Mouse (Mus musculus): ENCODE measurements at regions not wholly inside any gene's neighbourhood (a gene's known extent, or its start where the extent isn't known, plus 50 kb on each side); places are given as distances from the start of the nearest gene placed in this dataset.
"Not testable (repeated sequence)": the region's sequence is repeated elsewhere in the genome, so short reads cannot be mapped to it uniquely, and the experiment has no call there.

DNA sequence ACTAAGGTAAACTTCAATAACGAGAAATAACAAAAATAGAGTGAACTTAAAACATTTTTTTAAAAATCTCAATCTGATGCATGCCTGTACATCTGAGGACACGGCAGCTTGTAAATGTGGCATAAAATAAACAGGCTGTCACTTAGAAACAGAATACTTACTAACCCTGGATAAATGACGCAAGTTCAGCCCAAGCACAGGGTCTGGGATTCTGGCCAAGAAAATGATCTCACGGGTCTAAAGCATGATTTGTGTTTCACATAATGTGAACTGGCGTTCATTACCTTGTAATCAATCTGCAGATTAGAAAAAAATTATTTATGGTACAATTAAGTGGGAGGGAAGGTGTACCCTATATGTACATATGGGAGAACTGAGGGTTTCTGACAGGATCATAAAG, 512.1 kb upstream of the Vrk2 start:
- no peak overlapping the region for H3K27ac ChIP-seq (ENCODE audit: low read length)
- H3K27me3 ChIP-seq (replicated peaks; ENCODE audit: control insufficient read depth, insufficient read depth, low read length) = no peaks in the 10 kb centered on the region
- H3K4me2 ChIP-seq (ENCODE audit: low read length) = no peak overlapping the region
- H3K9ac ChIP-seq (replicated peaks; ENCODE audit: low read depth, low read length) = no peak overlapping the region
- H3K9me3 ChIP-seq (ENCODE audit: control insufficient read depth, low read length) = no peaks in the 10 kb centered on the region
- no peaks in the 10 kb centered on the region for H3K4me1 ChIP-seq (replicated peaks; ENCODE audit: control insufficient read depth, insufficient read depth, low read length)
- 32% methylated on average over 5 of the region's 5 CpGs for WGBS
- no peak overlapping the region for H3K4me3 ChIP-seq (replicated peaks; ENCODE audit: low read length)
- ATAC-seq = no peak
- no peaks in the 10 kb centered on the region for H3K36me3 ChIP-seq (ENCODE audit: control insufficient read depth, insufficient read depth)

DNA sequence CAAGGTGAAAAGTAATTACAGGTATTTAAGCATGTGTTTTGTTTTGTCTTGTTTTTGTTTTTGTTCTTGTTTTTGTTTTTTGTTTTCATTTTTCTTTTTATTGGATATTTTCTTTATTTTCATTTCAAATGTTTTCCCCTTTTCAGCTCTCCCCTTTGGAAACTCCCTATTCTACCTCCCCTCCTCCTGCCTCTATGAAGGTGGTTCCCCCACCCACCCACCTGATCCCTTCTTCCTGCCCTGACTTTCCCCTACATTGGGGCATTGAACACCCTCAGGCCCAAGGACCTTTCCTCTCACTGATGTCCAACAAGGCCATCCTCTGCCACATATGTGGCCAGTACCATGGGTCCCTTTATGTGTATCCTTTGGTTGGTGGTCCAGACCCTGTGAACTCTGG, 509.1 kb upstream of the Vrk2 start:
- Histone ChIP-seq H3K4me1 (replicated peaks; ENCODE audit: control insufficient read depth, insufficient read depth, low read length) (no peaks in the 10 kb centered on the region), H3K4me2 (ENCODE audit: low read length) (no peak overlapping the region), H3K36me3 (ENCODE audit: control insufficient read depth, insufficient read depth) (no peaks in the 10 kb centered on the region), H3K27me3 (replicated peaks; ENCODE audit: control insufficient read depth, insufficient read depth, low read length) (no peaks in the 10 kb centered on the region), H3K4me3 (replicated peaks; ENCODE audit: low read length) (no peak overlapping the region), H3K9me3 (ENCODE audit: control insufficient read depth, low read length) (no peaks in the 10 kb centered on the region), H3K27ac (ENCODE audit: low read length) (no peak overlapping the region), H3K9ac (replicated peaks; ENCODE audit: low read depth, low read length) (no peak overlapping the region)
- ATAC-seq = no peak

DNA sequence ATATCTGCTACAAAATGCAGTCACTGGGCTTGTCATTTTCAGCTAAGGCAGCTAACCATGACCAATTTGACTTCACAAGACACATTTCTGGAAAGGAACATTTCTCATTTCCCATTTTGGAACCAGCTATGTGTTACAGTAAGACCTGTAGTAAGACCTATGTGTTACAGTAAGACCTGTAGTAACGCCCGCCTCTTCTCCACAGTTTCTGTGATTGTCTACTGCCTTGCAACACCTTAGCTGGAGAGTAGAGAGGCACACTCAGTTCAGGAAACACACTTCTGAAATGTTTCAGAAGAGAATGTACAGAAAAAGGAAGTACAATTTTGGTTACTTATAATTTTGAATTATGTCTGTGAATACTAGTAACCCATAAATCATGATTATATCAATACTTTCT, 508.2 kb upstream of the Vrk2 start:
- Histone ChIP-seq H3K9me3 (ENCODE audit: control insufficient read depth, low read length) (no peaks in the 10 kb centered on the region), H3K9ac (replicated peaks; ENCODE audit: low read depth, low read length) (no peak overlapping the region), H3K36me3 (ENCODE audit: control insufficient read depth, insufficient read depth) (no peaks in the 10 kb centered on the region), H3K27ac (ENCODE audit: low read length) (no peak overlapping the region), H3K4me3 (replicated peaks; ENCODE audit: low read length) (no peak overlapping the region), H3K27me3 (replicated peaks; ENCODE audit: control insufficient read depth, insufficient read depth, low read length) (no peaks in the 10 kb centered on the region), H3K4me2 (ENCODE audit: low read length) (no peak overlapping the region), H3K4me1 (replicated peaks; ENCODE audit: control insufficient read depth, insufficient read depth, low read length) (no peaks in the 10 kb centered on the region)
- no peak for ATAC-seq
- WGBS = 94% methylated on average over 2 of the region's 2 CpGs

DNA sequence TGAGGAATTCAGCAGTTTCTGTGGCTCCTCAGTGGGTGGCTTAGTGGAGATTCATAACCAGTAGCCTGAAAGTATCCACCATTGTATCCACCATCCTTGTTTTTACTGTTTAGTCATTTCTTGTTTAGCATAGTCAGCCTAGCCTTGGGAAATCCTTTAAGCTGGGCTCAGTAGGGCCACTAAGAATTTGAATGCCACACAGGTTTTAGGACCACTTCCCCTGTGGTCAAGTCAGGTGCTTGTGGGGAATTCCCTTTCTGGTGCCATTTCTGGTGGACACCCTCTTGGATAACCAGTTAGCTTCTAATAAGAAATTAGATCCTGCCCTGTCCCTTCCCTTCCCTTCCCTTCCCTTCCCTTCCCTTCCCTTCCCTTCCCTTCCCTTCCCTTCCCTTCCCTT, 502.8 kb upstream of the Vrk2 start:
- Histone ChIP-seq H3K4me2 (ENCODE audit: low read length) (no peak overlapping the region), H3K4me3 (replicated peaks; ENCODE audit: low read length) (no peak overlapping the region), H3K27ac (ENCODE audit: low read length) (no peak overlapping the region), H3K9me3 (ENCODE audit: control insufficient read depth, low read length) (no peaks in the 10 kb centered on the region), H3K9ac (replicated peaks; ENCODE audit: low read depth, low read length) (no peak overlapping the region), H3K36me3 (ENCODE audit: control insufficient read depth, insufficient read depth) (no peaks in the 10 kb centered on the region), H3K27me3 (replicated peaks; ENCODE audit: control insufficient read depth, insufficient read depth, low read length) (no peaks in the 10 kb centered on the region), H3K4me1 (replicated peaks; ENCODE audit: control insufficient read depth, insufficient read depth, low read length) (no peaks in the 10 kb centered on the region)
- ATAC-seq = no peak

DNA sequence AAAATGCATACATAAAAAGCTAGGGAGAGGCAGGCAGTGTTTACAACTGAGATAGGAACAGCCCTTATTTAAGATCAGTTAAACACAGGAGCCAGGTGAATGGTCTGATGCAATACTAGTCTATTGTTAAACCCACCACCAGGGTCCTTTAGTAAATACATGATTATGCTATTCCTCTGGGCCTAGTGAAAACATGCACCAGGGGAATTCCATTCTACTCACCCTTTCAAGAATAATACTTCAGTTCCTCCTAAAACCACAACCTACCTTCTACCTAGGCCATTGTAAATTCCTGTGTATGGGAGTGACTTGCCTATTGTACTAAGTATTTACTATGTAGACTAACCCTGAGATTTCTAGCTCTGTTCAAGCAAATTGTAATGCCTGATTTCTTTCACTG, 501.7 kb upstream of the Vrk2 start:
- H3K4me3 ChIP-seq (replicated peaks; ENCODE audit: low read length); H3K9ac ChIP-seq (replicated peaks; ENCODE audit: low read depth, low read length); H3K27ac ChIP-seq (ENCODE audit: low read length); H3K9me3 ChIP-seq (ENCODE audit: control insufficient read depth, low read length); H3K4me2 ChIP-seq (ENCODE audit: low read length); ATAC-seq; H3K4me1 ChIP-seq (replicated peaks; ENCODE audit: control insufficient read depth, insufficient read depth, low read length); H3K27me3 ChIP-seq (replicated peaks; ENCODE audit: control insufficient read depth, insufficient read depth, low read length); H3K36me3 ChIP-seq (ENCODE audit: control insufficient read depth, insufficient read depth): not testable (repeated sequence)

DNA sequence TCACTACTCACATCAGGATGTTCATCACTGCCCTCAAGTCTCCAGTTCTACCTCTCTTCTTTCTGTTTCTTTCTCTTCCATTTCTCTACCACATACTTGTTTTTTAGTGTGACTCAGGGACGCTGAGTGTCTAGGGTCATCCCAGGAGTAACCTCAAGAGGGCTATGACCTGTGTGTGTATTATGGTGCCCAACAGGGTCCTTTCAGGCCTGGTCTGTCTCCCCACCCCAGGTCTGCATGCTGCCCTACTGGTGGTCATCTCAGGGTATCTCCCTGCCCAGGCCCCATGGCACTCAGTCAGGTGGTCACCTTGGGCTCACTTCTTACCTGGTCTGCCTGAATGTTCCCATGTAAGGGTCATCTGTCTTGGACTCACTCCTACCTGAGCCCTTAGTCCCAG, 492.7 kb upstream of the Vrk2 start:
- Histone ChIP-seq H3K4me3 (replicated peaks; ENCODE audit: low read length) (no peak overlapping the region), H3K9me3 (ENCODE audit: control insufficient read depth, low read length) (no peaks in the 10 kb centered on the region), H3K4me2 (ENCODE audit: low read length) (no peak overlapping the region), H3K36me3 (ENCODE audit: control insufficient read depth, insufficient read depth) (no peaks in the 10 kb centered on the region), H3K27me3 (replicated peaks; ENCODE audit: control insufficient read depth, insufficient read depth, low read length) (no peaks in the 10 kb centered on the region), H3K9ac (replicated peaks; ENCODE audit: low read depth, low read length) (no peak overlapping the region), H3K27ac (ENCODE audit: low read length) (no peak overlapping the region), H3K4me1 (replicated peaks; ENCODE audit: control insufficient read depth, insufficient read depth, low read length) (no peaks in the 10 kb centered on the region)
- 96% methylated on average over 1 of the region's 1 CpGs for WGBS
- ATAC-seq = no peak

DNA sequence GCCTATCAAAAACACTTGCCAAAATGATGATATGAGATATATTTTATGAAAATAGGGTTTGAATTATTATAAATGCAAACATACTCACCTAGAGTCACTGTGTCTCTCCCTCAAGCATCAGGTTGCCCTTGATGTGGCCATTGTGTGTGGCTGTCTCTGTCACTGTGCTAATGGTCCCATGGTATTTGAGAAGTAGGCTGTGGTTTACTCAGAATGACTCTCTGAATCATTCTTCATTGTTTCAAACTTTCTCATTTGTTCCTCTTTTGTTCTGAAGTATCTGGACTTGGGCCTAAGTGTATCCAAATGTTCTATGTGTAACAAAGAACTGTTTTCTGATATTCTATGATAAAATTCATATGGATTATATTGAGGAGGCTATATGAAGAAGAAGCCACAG, 487.4 kb upstream of the Vrk2 start:
- Histone ChIP-seq H3K27me3 (replicated peaks; ENCODE audit: control insufficient read depth, insufficient read depth, low read length) (no peaks in the 10 kb centered on the region), H3K9ac (replicated peaks; ENCODE audit: low read depth, low read length) (no peak overlapping the region), H3K9me3 (ENCODE audit: control insufficient read depth, low read length) (no peaks in the 10 kb centered on the region), H3K27ac (ENCODE audit: low read length) (no peak overlapping the region), H3K4me2 (ENCODE audit: low read length) (no peak overlapping the region), H3K36me3 (ENCODE audit: control insufficient read depth, insufficient read depth) (no peaks in the 10 kb centered on the region), H3K4me3 (replicated peaks; ENCODE audit: low read length) (no peak overlapping the region), H3K4me1 (replicated peaks; ENCODE audit: control insufficient read depth, insufficient read depth, low read length) (no peaks in the 10 kb centered on the region)
- no peak for ATAC-seq

DNA sequence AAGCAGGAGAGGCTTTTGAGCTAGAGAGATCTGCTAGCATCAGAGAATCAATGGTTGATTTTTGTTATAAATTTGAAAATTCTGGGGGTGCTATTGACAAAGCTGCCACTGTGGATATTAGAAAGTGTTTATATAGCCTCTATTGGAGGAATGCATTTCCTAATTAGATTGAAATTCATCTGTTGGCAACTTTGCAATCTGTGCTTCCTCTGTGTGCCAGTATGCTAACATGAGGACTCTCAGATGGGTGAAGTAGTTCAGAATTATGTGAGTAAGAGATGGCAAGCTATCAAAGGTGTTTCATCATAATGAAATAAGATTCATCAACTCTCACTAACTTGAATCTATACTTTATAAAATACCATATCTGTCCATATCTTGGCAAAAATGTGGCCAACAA, 476.6 kb upstream of the Vrk2 start:
- no peak; the same call in 1 of the 2 replicates for ATAC-seq

DNA sequence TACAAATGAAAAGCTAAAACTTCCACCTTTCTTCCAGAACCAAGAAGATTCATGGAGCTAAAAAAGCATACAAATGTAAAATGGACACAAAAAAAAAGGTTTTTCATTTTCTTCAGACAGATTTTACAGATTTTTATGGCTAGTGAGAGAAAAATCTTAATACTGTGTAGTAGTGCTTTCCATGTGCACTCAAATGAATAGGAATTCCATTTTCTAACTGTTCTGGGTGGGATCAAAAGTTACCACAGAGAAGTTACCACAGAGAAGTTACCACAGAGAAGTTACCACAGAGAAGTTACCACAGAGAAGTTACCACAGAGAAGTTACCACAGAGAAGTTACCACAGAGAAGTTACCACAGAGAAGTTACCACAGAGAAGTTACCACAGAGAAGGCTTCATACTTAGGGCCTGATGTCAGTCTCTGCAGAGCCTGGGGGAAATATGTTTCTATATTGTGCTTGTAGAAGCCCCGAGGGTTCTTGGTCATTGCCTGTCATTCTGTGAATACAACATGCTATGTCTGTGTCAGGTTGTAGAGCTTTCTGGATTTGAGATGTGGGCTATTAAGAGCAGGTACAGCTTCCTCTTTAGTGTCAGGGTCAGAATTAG, 433.5 kb upstream of the Vrk2 start:
- Histone ChIP-seq H3K9ac (replicated peaks; ENCODE audit: low read depth, low read length) (no peak overlapping the region), H3K4me2 (ENCODE audit: low read length) (no peak overlapping the region), H3K27me3 (replicated peaks; ENCODE audit: control insufficient read depth, insufficient read depth, low read length) (no peaks in the 10 kb centered on the region), H3K9me3 (ENCODE audit: control insufficient read depth, low read length) (no peaks in the 10 kb centered on the region), H3K36me3 (ENCODE audit: control insufficient read depth, insufficient read depth) (no peaks in the 10 kb centered on the region), H3K4me1 (replicated peaks; ENCODE audit: control insufficient read depth, insufficient read depth, low read length) (no peaks in the 10 kb centered on the region), H3K4me3 (replicated peaks; ENCODE audit: low read length) (no peak overlapping the region), H3K27ac (ENCODE audit: low read length) (no peak overlapping the region)
- ATAC-seq = no peak
- 71% methylated on average over 1 of the region's 1 CpGs for WGBS

More for the DNA sequence above, 476.6 kb upstream of the Vrk2 start:
- no peak overlapping the region for H3K9ac ChIP-seq (replicated peaks; ENCODE audit: low read depth, low read length)
- H3K9me3 ChIP-seq (ENCODE audit: control insufficient read depth, low read length) = no peaks in the 10 kb centered on the region
- no peak overlapping the region for H3K4me2 ChIP-seq (ENCODE audit: low read length)
- 0 out of 2 replicates have a peak, but pooled peaks cover 2% of the 10 kb centered on the region for H3K4me1 ChIP-seq (replicated peaks; ENCODE audit: control insufficient read depth, insufficient read depth, low read length)
- no peaks in the 10 kb centered on the region for H3K36me3 ChIP-seq (ENCODE audit: control insufficient read depth, insufficient read depth)
- H3K4me3 ChIP-seq (replicated peaks; ENCODE audit: low read length) = no peak overlapping the region
- no peaks in the 10 kb centered on the region for H3K27me3 ChIP-seq (replicated peaks; ENCODE audit: control insufficient read depth, insufficient read depth, low read length)
- no peak overlapping the region for H3K27ac ChIP-seq (ENCODE audit: low read length)

DNA sequence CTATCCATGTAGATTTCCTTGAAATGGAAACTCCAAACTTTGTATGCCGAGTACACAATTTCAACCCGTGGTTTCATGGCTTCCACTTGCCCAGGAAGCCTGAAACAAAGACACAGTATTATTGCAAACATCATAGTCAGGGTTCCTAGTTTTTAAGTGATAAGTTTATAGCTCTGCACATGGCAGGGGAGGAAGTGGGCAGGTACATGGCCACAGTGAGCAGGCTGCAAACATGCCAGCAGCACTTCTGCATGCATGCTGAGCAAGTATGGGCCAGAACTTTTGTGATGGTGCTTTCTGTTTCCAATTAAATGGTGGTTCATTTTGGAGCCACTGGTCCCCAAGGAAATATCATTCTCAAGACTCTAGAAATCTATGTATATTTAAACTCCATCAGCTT, 431.7 kb upstream of the Vrk2 start:
- Histone ChIP-seq H3K9me3 (ENCODE audit: control insufficient read depth, low read length) (no peaks in the 10 kb centered on the region), H3K9ac (replicated peaks; ENCODE audit: low read depth, low read length) (no peak overlapping the region), H3K4me2 (ENCODE audit: low read length) (no peak overlapping the region), H3K4me1 (replicated peaks; ENCODE audit: control insufficient read depth, insufficient read depth, low read length) (no peaks in the 10 kb centered on the region), H3K4me3 (replicated peaks; ENCODE audit: low read length) (no peak overlapping the region), H3K36me3 (ENCODE audit: control insufficient read depth, insufficient read depth) (no peaks in the 10 kb centered on the region), H3K27me3 (replicated peaks; ENCODE audit: control insufficient read depth, insufficient read depth, low read length) (no peaks in the 10 kb centered on the region), H3K27ac (ENCODE audit: low read length) (no peak overlapping the region)
- WGBS = 83% methylated on average over 2 of the region's 2 CpGs
- ATAC-seq = no peak

All from forebrain, embryonic 16.5 days (tissue).